Mouse (Mus musculus) liver, adult 2 months (tissue): Measurements from ENCODE around the gene Pde4d. TPM values are rescaled to one million over a fixed set of nuclear protein-coding genes. Genes with fewer than 3 reads are reported as not detected.

Experiments used
- DNase-seq: peaks from one replicate; pipeline ENCODE4 v3.0.0-alpha.2; 2011; ENCODE audit warnings: low read depth, low spot score; ENCODE audit errors: extremely low read depth
- H3K27ac ChIP-seq: fragments of 200-500 bp; replicated peaks from 2 replicates; pipeline ENCODE4 v1.5.1; 2012; ENCODE audit warnings: low read depth, mild to moderate bottlenecking, control low read depth, inconsistent platforms, low read length; ENCODE audit not compliant: insufficient read depth
- H3K27me3 ChIP-seq: fragments of 200-500 bp; 2 replicates; pipeline ENCODE4 v1.6.1; 2012; ENCODE audit warnings: mild to moderate bottlenecking, moderate library complexity, low read length, inconsistent platforms; ENCODE audit not compliant: control insufficient read depth, insufficient read depth
- H3K36me3 ChIP-seq: fragments of 200-500 bp; 2 replicates; pipeline ENCODE4 v1.6.1; 2012; ENCODE audit warnings: low read length, inconsistent platforms; ENCODE audit not compliant: control insufficient read depth, insufficient read depth
- H3K4me1 ChIP-seq: fragments of 200-500 bp; 2 replicates; pipeline ENCODE4 v1.6.1; 2011; ENCODE audit warnings: low read length; ENCODE audit not compliant: control insufficient read depth, insufficient read depth
- H3K4me3 ChIP-seq: fragments of 200-500 bp; 2 replicates; pipeline ENCODE4 v1.5.1; 2011; ENCODE audit warnings: low read depth, mild to moderate bottlenecking, control low read depth, low read length, moderate library complexity; ENCODE audit not compliant: insufficient read depth
- H3K79me2 ChIP-seq: fragments of 200-500 bp; 2 replicates; pipeline ENCODE4 v1.6.1; 2012; ENCODE audit warnings: inconsistent platforms, mild to moderate bottlenecking, low read length, moderate library complexity; ENCODE audit not compliant: control insufficient read depth, insufficient read depth
- H3K9ac ChIP-seq: fragments of 200-500 bp; 2 replicates; pipeline ENCODE4 v1.6.1; 2012; ENCODE audit warnings: low read depth, mild to moderate bottlenecking, control low read depth, inconsistent platforms, low read length
- CTCF ChIP-seq: fragments of 200-500 bp; IDR thresholded peaks from 2 replicates; pipeline ENCODE4 v1.5.1; 2011; ENCODE audit warnings: low read depth, low read length, control low read depth
- POLR2A ChIP-seq: fragments of 200-500 bp; IDR thresholded peaks from 2 replicates; pipeline ENCODE4 v1.6.1; 2011; ENCODE audit warnings: low read length, control low read depth; ENCODE audit not compliant: insufficient read depth; ENCODE audit errors: extremely low read depth
- WGBS: fragments of 180-500 bp; shearing (Covaris S2); methylation state at CpG from one replicate; pipeline ENCODE4 v1.1.7; 2018; 5-methylcytosine and 5-hydroxymethylcytosine counted together
- polyA plus RNA-seq: library from polyadenylated mRNA; depleted of rRNA; stranded (reverse); fragments of >200 nt; gene quantifications from 2 replicates; pipeline ENCODE4 v1.2.3, GENCODE M21; 2012
- total RNA-seq: library from RNA; depleted of rRNA; stranded (reverse); fragments of >200 nt; gene quantifications from 2 replicates; pipeline ENCODE4 v1.2.3, GENCODE M21; 2014

Gene Pde4d
- total and polyA plus RNA-seq, 2 experiments = 2.3 to 13.6 TPM

DNA sequence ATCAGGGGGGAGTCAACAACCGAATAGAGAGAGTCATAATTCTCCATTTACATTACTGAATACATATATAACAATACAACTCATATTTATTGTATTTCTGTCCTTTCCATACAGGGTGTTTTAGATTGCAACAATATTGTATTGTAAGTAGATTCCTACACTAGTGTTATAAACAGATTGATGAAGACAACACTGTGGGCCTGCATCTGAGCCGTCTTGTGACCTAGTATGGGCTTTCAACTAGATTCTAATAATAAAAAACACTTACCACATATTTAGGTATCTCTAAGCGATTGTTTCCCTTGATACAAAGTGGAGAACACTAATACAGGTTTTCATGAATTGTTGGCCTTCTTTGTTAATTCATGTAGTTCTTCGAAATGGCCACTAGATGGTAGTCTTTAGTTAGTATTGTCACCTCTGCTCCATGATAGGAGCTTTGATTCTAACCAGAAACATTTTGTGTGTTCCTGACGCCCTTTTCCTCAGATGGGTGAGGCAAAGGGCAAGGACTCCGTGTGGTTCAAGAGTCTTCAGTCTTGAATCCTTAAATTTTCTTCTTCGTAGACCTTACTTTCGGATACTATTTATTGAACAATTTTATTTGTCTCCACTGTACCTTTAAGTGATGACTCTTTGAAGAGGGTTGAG is 779.3 kb downstream of the Pde4d start:
- H3K9ac ChIP-seq = no peak overlapping the region
- no peaks in the 10 kb centered on the region for H3K27me3 ChIP-seq
- 16% methylated on average over 8 of the region's 8 CpGs for WGBS
- peak; percentile 22; the same call in 1 of the 2 replicates for TF ChIP-seq CTCF
- TF ChIP-seq POLR2A = no peak
- peak; percentile 36 for DNase-seq
- no peaks in the 10 kb centered on the region for H3K79me2 ChIP-seq
- H3K4me3 ChIP-seq = peak overlapping the region; percentile 43; the same call in 1 of the 2 replicates
- no peak overlapping the region for H3K27ac ChIP-seq
- no peaks in the 10 kb centered on the region for H3K36me3 ChIP-seq
- H3K4me1 ChIP-seq = no peaks in the 10 kb centered on the region; the same call in 1 of the 2 replicates

DNA sequence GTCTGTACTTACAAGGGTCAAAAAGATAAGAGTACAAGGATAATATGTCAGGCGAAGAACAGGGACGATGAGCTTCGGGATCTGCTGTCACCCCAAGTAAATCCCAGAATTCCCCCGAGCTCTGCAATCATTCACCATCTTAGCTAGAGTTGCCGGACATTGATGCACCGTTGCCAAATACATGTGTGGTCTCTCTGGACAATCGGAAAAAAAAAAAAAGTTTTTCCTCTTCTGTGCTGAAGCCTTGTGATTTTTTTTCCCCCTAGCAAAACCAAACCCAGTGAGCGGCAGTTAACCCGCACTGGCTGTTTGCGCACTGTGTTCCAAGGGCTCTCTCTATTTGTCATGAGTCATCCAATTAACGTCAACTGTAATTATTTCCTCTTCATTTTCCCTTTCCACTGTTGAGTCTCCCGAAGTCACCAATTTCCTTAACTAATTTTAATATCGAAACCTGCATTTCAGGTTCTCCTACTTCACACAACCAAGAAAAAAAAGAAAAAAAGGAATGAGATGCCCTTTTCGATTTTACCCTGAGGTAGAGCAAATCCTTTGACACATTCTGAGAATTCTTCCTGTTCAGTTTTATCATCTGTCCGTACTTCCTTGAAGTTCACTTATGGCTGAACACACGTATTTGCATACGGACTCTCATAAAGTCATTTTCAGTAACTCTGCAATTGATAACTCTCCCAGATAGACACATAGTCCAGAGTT is 780.0 kb downstream of the Pde4d start:
- no peaks in the 10 kb centered on the region for H3K79me2 ChIP-seq
- TF ChIP-seq CTCF = no peak
- no peak for TF ChIP-seq POLR2A
- no peak for DNase-seq
- WGBS = 24% methylated on average over 17 of the region's 17 CpGs
- H3K9ac ChIP-seq = no peak overlapping the region
- H3K27ac ChIP-seq = no peak overlapping the region
- H3K36me3 ChIP-seq = no peaks in the 10 kb centered on the region
- H3K4me3 ChIP-seq = peak overlapping the region; percentile 43; the same call in 1 of the 2 replicates
- no peaks in the 10 kb centered on the region for H3K27me3 ChIP-seq
- H3K4me1 ChIP-seq = no peaks in the 10 kb centered on the region; the same call in 1 of the 2 replicates

DNA sequence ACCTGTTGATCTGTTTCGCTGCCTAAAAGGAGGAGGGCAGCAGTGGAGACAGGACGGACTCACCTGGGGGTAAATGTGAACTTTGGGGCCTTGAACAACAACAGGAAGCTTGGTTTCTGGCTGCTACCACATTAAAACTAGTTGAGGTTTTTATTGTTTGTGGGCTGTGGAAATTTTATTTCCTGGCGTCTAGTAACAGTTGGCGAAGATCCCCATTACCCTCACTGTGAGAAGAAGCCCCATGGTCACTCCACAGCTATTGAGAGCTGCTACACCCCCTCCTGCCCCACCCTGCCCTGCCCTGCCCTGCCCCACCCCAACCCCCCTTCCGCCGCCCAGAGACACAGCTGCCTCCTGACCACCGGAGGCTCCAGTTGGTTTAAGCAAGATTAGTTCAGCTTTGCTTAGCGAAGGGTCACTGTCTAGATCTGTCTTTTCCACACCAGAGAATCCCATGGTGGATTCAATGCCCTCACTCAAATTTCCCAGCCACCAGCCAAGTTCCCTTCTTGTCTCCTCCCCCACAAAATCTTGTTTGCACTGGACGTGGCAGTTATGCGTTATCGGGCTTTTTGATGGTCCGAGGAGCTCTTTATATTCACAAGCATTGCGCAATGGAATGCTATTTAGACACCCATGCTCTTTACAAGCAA is 780.7 kb downstream of the Pde4d start:
- no peak overlapping the region for H3K9ac ChIP-seq
- WGBS = 31% methylated on average over 13 of the region's 13 CpGs
- peak; percentile 13 for DNase-seq
- no peaks in the 10 kb centered on the region for H3K36me3 ChIP-seq
- H3K4me1 ChIP-seq = no peaks in the 10 kb centered on the region; the same call in 1 of the 2 replicates
- no peak overlapping the region for H3K4me3 ChIP-seq
- no peaks in the 10 kb centered on the region for H3K27me3 ChIP-seq
- TF ChIP-seq CTCF (no peak), POLR2A (no peak)
- no peaks in the 10 kb centered on the region for H3K79me2 ChIP-seq
- H3K27ac ChIP-seq = no peak overlapping the region

DNA sequence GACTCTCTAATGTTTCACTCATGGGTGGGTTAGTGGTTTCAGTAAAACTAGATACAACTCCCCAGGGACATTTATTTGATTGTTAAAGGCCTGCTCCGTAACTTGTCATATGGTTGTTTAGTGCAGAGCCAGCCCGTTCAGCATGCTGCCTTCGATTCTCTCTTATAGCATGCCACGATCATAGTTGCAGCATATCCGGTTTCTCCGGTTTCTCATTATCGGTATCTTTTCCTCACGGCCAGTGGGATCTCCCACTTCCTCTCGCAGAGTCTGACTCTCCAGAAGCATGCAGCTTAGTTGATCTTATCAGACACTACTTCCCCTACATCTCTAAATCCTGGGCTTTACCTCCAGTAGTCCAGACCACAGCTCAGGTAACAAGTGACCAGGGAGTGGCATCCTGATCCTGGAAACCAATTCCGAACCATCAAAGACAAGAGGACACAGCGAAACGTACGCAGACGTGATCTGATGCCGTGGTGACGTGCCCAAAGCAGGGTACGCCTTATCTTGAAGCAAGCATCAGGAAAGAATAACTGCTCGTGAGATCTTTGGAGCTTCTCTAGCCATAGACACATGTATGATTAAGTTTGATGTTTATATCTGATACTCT is 782.2 kb downstream of the Pde4d start:
- 73% methylated on average over 18 of the region's 18 CpGs for WGBS
- H3K36me3 ChIP-seq = no peaks in the 10 kb centered on the region
- H3K27ac ChIP-seq = no peak overlapping the region
- H3K4me1 ChIP-seq = no peaks in the 10 kb centered on the region; the same call in 1 of the 2 replicates
- H3K27me3 ChIP-seq = no peaks in the 10 kb centered on the region
- no peaks in the 10 kb centered on the region for H3K79me2 ChIP-seq
- no peak for DNase-seq
- no peak for TF ChIP-seq CTCF
- no peak for TF ChIP-seq POLR2A
- H3K4me3 ChIP-seq = no peak overlapping the region
- H3K9ac ChIP-seq = no peak overlapping the region

DNA sequence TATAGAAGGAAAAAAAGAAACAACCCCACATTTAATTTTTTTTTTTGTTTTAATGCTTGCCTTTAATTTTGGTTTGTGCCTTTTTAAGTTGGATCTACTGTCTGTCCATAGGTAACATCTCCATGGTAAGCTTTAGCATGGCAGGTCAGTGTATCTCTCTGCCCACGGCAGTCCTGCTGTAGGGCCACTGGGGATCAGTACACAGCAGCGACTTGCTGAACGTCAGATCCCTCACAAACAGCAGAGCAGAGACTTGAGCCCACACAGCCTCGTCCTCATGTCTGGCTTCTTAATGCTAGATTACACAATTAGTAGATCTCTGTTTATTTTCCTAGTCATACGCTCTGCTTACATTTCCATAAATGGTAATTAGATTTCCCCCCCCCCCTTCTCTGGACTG is 782.8 kb downstream of the Pde4d start:
- Histone ChIP-seq H3K27me3 (no peaks in the 10 kb centered on the region), H3K36me3 (no peaks in the 10 kb centered on the region), H3K79me2 (no peaks in the 10 kb centered on the region), H3K4me3 (no peak overlapping the region), H3K9ac (no peak overlapping the region), H3K4me1 (no peaks in the 10 kb centered on the region; the same call in 1 of the 2 replicates), H3K27ac (no peak overlapping the region)
- no peak for DNase-seq
- TF ChIP-seq CTCF = no peak
- TF ChIP-seq POLR2A = no peak
- 72% methylated on average over 5 of the region's 5 CpGs for WGBS
